Mouse (Mus musculus) left cerebral cortex, postnatal 14 days (tissue): Measurements from ENCODE around the gene C1qtnf6. TPM values are rescaled to one million over a fixed set of nuclear protein-coding genes. Genes with fewer than 3 reads are reported as not detected.

Experiments used
- DNase-seq, 2 experiments: peaks; one replicate each; pipeline ENCODE4 v3.0.0; 2021 to 2022; ENCODE audit warnings: low spot score in 2 of 2, mixed read lengths in 1 of 2
- intact Hi-C: fragments of 180-260 bp; cut with DNase I; formaldehyde crosslinking; loops from one replicate; pipeline ENCODE4 v1.15.1; 2025
- total RNA-seq, 2 experiments: library from RNA; stranded (reverse); gene quantifications; 2 replicates each; pipeline ENCODE4 v1.2.3; 2021

C1qtnf6 gene
- total RNA-seq, 2 experiments from 2014 or later: 7.7 to 9.0 TPM

DNA sequence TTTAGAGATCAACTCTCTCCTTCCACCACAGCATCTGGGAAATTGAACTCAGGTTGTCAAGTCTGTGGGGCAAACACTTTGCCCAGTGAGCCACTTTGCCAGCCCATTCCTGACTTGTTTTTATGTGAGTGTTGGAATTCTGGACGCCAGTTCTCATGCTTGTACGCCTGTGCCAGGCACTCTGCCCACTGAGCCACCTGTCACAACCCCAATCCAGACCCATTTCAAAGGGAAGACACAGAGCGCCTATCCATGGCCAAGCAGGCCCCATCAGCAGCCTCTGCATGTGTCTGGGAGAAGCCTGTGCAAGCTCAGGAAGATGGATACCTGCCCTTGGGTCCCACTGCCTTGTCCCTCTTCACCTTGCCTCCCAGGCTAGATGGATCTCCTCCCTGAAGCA is 39.9 kb downstream of the C1qtnf6 start:
- DNase-seq: no peak
- intact Hi-C loops: no loop called here

DNA sequence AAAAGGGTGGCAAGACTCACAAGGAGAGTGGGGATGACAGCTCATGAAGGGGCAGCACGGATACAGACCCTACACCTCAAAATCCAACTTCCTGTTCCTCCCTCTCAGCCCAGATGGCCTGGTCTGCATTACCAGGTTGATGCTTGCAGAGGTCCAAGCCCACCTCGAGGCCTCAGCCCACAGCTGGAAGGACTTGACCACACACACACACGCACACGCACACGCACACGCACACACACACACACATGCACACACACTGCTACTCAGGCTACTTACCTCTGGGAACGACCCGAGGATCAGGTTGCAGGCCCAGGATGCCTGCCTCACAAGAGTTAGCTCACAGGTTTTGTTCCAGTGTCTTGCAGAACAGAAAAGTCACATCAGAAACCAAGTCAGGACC is 41.3 kb downstream of the C1qtnf6 start:
- intact Hi-C loops: no loop called here
- no peak for DNase-seq

DNA sequence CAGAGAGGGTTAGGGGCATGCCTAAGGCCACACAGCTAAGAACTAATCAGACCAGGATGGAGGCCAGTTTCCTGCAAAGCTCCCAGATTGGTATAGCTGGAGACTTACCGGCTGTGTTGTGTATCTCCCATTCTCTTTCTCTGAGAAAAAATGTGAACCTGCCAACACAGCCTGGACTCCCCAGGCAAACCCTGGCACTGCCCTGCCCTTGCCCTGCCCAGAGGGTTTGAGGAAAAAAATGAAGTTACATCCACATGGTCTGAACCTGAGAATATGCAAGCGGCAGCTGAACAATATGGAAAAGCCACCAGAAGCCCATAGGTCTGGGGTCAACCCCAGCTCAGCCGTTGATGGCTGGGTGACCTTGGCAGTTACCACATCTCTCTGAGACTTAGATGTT is 42.0 kb downstream of the C1qtnf6 start:
- no peak for DNase-seq
- intact Hi-C loops: no loop called here

DNA sequence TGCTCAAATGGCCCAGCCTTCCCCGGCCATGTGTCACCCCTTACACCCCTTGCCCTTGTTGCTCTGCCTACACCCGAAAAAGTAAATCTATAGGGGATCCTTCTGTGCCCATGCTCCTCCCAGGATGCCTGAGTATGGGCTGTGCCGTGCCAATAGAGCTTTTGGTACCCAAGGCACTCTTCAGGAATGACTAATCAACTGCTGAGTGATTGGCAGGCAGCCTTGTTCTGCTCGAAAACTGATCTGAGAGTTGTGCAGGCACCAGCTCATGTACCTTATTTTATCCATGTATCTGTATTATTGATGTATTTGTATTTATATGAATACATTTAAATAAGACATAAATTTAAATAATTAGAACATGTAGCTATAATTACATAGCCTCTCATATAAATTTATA is 44.1 kb downstream of the C1qtnf6 start:
- no peak for DNase-seq
- intact Hi-C loops: no loop called here

DNA sequence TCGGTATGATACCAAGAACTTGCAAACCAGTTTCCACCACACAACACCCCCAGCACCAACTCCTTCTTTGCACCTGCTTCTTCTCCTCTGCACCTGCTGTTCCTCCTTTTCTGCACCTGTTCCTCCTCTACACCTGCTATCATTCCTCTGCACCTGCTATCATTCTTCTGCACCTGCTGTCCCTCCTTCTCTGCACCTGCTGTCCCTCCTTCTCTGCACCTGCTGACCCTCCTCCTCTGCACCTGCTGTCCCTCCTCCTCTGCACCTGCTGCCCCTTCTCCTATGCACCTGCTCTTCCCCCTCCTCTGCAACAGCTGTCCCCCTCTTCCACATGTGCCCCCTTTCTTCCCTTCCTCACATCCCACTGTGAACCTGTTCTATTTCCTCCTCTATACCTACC is 44.7 kb downstream of the C1qtnf6 start:
- DNase-seq: no peak
- intact Hi-C loops: no loop called here

DNA sequence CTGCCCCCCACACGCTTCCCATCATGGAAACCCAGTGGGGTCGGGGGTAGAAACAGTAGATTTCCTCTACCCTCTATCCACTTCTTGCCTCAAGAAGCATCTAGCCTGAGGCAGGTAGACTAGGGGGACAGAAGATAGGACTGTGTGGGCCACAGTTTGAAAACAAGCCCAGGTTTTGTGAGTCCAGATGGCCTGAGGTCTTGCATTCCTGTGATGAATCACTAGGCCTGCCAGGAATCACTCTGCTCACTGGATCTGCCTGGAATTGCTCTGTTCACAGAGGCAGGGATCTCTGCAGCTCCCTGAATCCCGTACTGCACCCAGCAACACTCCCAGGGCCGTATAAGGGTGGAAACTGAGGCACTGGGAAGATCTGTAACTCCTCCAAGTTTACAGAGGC is 47.9 kb downstream of the C1qtnf6 start:
- intact Hi-C loops: no loop called here
- no peak for DNase-seq

DNA sequence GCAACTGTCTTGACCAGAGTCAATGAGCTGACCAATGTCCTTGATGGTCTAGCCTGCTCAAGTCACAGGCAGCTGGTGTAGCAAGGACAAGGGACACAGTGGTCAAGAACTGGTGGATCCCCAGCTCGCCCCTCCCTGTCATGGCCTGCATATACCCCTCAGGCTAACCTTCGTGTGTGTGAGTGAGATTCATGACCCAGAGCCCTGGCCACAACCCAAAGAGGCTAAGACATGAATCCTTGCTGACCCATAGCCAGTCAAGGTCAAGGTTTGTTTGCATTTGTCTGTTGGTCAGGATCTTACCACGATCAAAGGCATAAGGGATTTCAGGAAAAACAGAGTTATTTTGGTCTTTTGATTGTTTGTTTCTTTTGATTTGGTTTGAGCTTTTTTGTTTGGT is 48.7 kb downstream of the C1qtnf6 start:
- intact Hi-C loops: no loop called here
- DNase-seq: no peak

DNA sequence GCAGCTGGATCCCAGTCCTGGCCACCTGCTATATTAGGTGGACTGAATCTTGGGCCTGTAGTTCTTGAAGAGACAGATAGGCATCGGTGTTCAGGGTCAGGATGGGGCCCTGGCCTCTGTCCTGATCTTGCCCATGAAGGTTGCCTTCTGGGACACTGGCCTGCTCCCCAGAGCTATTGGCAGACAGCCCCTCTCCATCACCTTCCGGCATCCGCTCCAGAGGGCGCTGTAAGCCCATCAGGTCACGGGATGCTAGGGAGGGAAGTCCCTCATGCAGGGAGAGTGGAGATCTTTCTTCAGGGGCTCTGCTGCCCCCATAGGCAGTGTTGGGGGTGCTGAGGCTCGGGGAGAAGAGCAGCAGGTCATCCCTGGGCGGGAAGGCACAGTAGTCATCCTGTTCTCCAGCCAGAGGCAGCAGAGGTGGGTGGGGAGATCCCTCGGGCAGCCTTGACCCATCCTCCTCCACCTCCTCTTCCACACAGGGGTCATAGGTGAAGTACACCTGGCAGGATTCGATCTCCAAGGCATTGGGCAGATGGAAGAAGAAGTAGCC is 49.7 kb downstream of the C1qtnf6 start:
- DNase-seq: no peak
- intact Hi-C loops: no loop called here

DNA sequence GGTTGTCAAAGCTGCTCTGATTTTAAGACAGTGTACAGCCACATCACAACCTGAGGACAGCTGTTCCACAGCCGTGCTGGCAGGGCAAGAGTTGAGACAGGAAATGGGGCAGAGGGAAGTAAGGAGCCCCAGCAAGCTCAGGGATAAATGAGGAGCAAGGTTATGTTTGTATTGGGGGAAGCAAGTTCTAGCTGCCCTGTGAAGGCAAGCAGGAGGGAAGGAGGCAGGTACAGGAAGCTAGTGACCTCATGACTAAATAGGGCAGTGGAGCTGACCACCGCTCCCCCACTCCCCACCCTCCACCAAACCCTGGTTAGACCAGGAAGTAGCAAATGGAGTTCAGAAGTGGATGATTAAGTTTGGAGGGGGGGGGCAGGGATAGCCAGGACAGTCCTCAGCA is 50.2 kb downstream of the C1qtnf6 start:
- no peak for DNase-seq
- intact Hi-C loops: no loop called here

DNA sequence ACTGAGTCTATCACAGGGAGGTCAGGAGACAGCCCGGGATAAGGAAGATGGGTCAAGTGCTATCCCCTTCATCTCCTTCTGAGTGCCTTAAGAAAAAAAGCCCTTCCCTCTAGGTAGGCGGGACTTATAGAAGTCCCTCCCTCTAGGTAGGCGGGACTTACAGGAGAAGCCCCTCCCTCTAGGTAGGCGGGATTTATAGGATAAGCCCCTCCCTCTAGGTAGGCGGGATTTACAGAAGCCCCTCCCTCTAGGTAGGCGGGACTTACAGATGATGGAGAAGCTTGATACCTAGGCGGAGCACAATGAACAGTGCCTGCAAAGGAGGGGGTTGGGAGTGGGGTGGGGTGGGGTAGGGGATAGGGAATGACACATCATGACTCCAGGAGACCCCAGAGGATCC is 51.1 kb downstream of the C1qtnf6 start:
- DNase-seq: no peak
- intact Hi-C loops: no loop called here

DNA sequence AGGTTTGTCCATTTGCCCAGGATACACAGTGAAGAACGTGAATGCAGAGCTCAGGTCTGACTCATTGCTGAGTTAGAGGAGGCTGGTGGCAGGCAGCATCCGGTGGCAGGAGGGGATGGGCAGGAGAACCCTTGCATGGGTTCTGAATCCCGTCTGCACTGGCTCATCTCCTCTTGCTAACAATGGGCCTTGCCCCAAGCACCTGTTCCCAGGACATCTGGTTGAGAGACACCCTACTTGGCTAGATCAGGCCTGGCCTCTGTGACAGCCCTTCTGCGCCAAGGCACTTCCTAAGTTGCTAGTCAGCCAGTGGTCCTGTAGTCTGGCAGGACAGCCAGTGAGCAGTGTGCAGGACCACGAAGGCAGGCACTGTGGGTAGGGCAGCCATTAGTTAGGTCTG is 51.7 kb downstream of the C1qtnf6 start:
- intact Hi-C loops: no loop called here
- no peak for DNase-seq

DNA sequence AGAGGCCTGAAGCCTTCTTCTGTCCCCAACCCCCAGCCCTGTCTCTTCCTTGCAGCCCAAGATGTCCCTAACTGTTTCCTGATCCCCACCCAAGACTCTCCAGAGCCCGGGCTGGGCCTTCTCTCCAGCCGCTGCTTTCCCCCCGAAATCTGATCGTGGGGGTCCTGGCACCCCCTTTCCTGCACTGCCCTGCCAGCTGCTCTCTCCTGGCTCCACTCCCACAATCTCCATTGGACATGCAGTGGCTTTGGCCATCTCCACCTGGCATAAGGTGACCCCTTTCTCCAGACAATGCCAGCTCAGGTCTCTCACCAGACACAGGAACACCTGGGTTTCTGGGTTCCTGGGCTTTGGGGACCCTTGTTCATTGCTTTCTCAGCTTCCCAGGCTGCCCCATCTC is 53.1 kb downstream of the C1qtnf6 start:
- intact Hi-C loops: no loop called here

DNA sequence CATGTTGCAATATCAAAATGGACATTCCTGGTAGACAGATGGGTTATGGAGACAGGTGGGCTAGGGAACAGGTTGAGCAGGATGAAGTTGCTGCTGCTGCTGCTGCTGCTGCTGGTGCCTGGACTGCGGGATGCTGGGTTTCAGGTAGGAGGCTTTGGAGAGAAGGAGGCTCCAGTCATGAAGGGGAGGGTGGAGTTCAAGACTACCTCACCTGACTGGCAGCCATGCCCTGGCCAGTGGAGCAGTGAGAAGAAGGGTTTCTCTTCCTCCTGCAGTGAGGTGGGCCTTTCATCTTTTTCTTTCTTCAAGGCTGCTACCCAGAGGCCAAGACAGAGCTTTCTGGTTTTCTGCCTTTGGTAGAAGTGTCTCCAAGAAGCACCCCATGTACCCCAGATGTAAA is 54.3 kb downstream of the C1qtnf6 start:
- intact Hi-C loops: no loop called here
- no peak for DNase-seq

More for the DNA sequence above, 53.1 kb downstream of the C1qtnf6 start:
- DNase-seq: no peak

DNA sequence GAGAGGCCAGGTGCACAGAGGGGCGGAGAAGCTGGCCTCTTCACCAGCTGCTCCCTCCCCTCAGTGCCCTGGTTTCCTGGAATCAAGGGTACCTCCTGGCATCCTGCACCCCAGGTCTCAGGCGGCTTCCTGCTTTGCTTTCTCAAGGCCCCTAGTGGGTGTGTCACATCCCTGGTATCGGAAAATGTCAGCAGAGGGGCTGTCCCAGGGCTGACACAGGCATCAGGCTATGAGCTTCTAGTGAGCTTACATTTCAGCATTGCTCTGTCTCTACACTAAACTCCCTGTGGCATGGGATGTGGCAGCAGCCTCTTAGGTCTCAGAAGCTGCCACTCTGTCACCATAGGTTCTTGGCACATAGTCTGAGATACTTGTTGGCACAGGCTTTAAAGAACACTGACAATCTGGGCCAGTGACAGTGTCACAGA is 55.6 kb downstream of the C1qtnf6 start:
- intact Hi-C loops: no loop called here

DNA sequence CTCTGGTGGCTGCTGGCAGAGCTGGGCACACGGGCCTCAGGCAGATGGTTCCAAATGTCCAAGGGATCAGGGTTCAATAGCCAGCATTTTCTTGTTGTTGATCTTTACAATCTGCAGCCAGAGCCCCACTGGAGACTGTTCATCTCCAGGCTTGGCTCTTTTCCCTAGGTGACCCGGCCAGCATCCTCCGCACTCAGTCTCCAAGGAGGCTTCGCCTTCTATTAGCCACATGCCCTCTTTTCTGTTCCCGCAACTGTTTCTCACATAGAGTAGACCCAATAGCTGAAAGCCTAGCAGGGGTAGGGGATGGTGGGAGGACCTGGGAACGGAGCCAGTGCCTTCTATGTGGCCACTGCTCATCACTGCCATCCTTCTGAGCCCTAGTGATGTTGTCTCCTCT is 57.8 kb downstream of the C1qtnf6 start:
- intact Hi-C loops: no loop called here
- no peak for DNase-seq

More for the DNA sequence above, 55.6 kb downstream of the C1qtnf6 start:
- DNase-seq: no peak

Other genes with a start within 250 kb of the C1qtnf6 start
- gene Csf2rb2, start 225.7 kb downstream of the C1qtnf6 start, total RNA-seq: under 1 TPM; 0.64 to 0.72 TPM
- gene Csf2rb, start 205.7 kb downstream of the C1qtnf6 start, total RNA-seq: 1 to 10 TPM; 1.5 to 1.7 TPM
- not detected for gene Tex33, start 135.5 kb downstream of the C1qtnf6 start, total RNA-seq
- gene Tst, start 125.5 kb downstream of the C1qtnf6 start, total RNA-seq: 10 to 100 TPM; 30.8 to 39.2 TPM
- gene Mpst, start 125.0 kb downstream of the C1qtnf6 start, total RNA-seq: 10 to 100 TPM; 39.0 to 47.2 TPM
- gene Kctd17, start 102.9 kb downstream of the C1qtnf6 start, total RNA-seq: 100 to 1,000 TPM; 288 to 291 TPM
- not detected for gene Tmprss6, start 62.8 kb downstream of the C1qtnf6 start, total RNA-seq
- under 1 TPM in 1 of 2 experiments, not detected in 1; 0.11 TPM for gene Il2rb, start 36.1 kb downstream of the C1qtnf6 start, total RNA-seq
- gene Sstr3, start 13.3 kb upstream of the C1qtnf6 start, total RNA-seq: 10 to 100 TPM; 16.7 to 20.6 TPM
- gene Rac2, start 41.4 kb upstream of the C1qtnf6 start, total RNA-seq: 1 to 10 TPM; 2.3 to 4.6 TPM
- gene Cyth4, start 65.6 kb upstream of the C1qtnf6 start, total RNA-seq: 10 to 100 TPM; 11.6 to 12.3 TPM
- gene Elfn2, start 187.4 kb upstream of the C1qtnf6 start, total RNA-seq: 100 to 1,000 TPM; 117 to 127 TPM
- 1 to 10 TPM; 5.6 to 6.7 TPM for gene Mfng, start 242.1 kb upstream of the C1qtnf6 start, total RNA-seq